Mouse (Mus musculus) thymus, adult 18-20 months (tissue): ENCODE results near the gene Hesx1.

Experiments used
- DNase-seq, 2 experiments: peaks; one replicate each; pipeline ENCODE4 v3.0.0; 2022; ENCODE audit warnings: mixed read lengths in 2 of 2

Hesx1 gene

DNA sequence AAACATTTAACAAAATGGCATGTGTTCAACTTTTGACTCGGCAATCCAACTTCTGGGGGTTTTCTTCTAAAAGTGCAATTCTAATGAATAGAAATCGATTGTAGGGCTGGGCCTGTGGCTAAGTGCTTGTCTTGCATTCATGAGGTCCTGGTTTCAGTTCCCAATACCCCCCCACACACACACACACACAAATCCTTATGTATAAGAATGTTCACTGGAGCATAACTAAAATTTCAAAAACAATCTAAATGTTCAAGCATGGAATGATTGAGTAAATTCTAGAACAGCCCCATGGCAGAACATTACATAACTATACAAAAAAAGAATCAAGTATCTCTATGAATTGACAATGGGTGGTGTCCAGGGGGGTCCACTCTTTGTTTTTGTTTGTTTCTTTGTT is 23.7 kb downstream of the Hesx1 start:
- no peak for DNase-seq

DNA sequence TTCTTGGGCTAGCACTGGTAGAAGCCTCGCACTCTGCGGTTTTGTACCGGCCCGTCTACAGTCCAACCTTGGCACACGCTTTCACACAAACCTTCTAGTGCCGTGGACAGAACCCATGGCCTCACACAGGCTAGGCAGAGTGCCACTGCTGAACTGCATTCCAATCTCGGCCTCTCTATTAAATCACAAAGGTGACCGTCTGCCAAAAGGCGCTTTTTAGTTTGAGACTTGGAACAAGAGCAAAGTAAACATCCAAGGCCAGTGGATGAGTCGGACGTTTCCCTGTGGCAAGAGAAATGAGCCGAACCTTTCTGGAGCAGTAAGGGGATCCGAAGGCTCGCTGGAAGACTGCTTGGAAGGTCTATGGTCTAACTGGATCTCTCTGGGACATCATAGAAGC is 25.6 kb downstream of the Hesx1 start:
- DNase-seq: no peak

- DNase-seq: peak; percentile 16 to 25
Measured at GRCm38 (mm10) chr14:27022876-27023275, 28.7 kb downstream of the Hesx1 start.

DNA sequence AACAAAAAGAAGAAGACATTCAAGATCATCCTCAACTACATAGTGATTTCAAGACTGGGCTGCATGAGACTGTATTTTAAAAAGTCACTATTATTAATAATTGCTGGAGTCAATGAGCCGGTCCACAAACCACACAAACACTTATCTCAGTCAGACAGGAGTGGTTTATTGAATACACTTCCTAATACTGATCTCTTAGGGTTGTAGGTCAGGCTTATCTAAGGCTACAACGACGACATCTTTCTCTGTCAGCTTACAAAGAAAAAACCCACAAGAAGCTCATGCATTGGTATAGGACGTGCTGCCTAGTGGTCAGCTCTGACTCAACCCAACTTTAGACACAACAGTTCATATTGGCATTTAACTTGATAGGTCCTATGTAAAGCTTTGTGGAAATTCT is 30.4 kb downstream of the Hesx1 start:
- DNase-seq: no peak

DNA sequence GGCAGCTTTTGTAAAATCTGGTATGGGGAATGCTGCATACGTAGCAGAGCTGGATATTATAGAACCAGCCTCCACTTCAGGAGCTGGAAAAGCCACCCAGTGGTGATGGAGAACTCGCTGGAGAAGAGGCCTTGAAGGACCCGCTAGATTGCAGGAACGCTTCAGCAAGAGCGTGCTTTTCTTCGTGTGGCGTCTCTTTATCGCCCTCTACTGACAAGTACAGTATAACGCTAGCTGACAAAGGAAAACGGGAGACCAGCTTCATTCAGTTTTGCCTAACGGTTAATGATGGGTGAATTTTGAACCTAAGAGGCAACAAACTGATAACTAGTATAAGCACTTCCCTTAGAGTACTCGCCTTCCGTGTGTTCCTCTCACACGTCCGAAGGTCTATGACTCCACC is 35.6 kb downstream of the Hesx1 start:
- DNase-seq: no peak

GRCm38 (mm10) chr14:27031142-27031541 is 36.9 kb downstream of the Hesx1 start:
- peak; percentile 13 to 30 for DNase-seq

GRCm38 (mm10) chr14:27037513-27037912 is 43.3 kb downstream of the Hesx1 start:
- no peak for DNase-seq

DNA sequence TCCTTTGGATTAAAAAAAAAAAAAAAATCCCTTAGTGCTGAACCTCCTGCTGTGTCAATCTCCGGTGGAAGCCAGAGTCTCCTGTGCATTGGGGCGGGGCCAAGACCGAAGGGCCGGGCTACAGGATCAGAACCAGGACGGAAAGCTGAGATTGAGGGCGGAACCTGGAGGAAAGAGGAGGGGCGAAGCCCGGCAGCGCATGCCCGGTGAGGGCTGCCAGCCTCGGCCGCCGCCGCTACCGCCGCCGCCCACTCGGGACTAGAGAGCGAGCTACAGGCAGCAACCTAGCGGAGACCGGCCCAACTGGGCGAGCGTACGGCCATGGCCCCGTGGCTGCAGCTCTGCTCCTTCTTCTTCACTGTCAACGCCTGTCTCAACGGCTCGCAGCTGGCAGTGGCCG is 44.6 kb downstream of the Hesx1 start, which contains the start of gene Il17rd:
TSS of gene Il17rd (plus strand) at position 159 of the 400 bp plus-strand sequence.
- peak; percentile 64 for DNase-seq

DNA sequence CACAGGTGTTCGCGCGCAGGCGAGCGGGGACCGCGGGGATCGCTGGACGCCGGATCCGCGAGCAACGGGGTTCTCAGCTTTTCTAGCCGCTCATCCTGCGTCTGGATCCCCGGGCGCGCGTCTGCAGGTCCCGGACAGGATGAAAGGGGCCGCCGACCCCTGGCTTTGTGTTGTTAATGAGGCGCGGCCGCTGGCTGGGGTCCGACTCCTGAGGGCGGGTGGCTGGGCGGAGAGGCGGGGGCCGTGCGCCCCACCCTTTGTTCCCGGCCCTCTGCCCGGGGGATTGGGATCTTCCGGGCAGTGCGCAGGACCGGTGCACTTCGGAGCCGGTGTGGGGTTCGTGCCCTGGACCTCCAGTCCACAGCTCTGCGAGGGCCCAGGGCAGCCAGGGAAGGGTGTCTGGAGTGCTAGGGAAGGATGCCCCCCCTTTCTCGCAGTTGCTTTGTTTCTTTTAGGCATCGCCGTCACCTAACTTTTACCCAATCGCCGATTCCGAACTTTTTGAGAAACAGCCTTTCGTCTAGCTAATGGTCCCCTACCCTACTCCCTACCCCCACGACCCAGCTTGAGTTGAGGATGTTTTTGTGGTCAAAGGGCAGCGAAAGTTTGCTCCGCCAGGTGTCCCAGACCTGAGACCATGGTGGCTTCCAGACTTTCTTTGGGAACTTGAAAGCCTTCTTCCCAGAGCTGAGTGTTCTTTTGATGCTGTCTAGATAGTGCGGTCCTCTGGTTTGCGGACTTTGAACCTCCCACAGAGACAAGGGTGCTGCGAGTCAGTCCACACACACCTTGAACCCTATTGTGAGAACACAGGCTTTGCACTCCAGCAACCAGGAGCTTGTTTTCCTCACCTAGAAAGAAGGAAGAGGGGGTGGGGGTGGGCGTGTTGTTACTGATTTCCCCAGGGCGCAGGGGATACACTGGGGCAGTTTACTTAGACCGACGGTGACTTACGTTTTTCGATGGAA is 45.3 kb downstream of the Hesx1 start:
- DNase-seq: no peak

- no peak for DNase-seq
Measured at GRCm38 (mm10) chr14:27040451-27040850, 46.2 kb downstream of the Hesx1 start.

GRCm38 (mm10) chr14:27042280-27042983 is 48.2 kb downstream of the Hesx1 start:
- DNase-seq: no peak

- no peak for DNase-seq
Measured at GRCm38 (mm10) chr14:27043416-27043815, 49.2 kb downstream of the Hesx1 start.

- DNase-seq: no peak
Measured at GRCm38 (mm10) chr14:27044221-27044966, 50.2 kb downstream of the Hesx1 start.

- DNase-seq: peak in 1 of 2 experiments; percentile 9
Measured at GRCm38 (mm10) chr14:27044967-27045361, 50.7 kb downstream of the Hesx1 start.

DNA sequence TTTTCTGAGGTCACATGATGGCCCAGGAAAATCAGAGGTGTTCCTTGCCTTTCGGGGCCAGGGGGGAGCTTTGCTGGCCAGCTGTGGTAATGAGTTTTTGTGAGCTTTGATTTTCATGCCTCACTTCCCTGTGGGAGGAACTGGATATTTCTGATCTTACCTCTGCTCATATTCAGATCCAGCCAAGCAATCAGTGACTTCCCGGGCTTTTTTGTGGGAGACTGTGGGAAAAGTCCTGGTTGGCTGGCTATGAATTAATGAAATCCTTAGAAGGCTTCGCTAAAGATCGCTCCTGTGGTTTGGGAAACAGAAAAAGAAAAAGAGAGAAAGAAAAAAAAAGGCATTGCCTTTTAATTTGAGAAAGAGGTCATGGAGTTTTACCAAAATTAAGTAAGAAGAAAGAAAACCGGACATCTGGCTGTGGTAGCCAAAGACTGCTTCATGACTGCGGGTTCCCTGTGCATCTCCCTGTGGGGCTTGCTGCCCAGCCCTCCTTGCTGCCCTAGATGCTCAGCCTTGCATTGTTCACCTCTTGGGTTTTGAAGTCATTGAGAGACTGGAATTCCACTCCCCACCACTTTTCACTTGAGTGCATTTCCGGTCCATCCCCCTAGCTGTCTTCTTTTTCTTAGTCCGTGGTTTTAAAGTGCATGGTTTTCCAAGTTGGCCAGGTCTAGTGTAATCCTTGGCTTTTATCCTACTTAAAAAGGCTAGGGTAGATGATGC is 54.2 kb downstream of the Hesx1 start:
- no peak for DNase-seq

DNA sequence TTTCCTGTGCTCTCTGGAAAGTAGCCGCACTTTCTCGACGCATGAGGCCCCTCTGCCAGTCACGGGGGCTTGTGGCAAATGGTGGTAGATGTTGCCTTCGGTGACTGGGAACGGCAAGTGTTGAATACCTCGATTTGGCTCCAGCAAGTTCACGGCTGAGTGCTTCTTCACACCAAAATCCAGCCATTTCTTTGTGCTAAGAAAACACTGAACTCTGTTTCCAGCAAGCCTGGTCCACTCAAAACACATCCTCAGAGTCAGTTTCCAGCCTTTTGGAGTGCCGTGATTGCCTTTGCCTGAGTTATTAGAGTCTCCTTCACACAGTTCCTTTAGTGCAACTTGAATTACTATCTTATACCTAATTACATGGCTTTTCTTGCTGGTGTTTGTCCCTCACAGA is 55.8 kb downstream of the Hesx1 start:
- no peak for DNase-seq

DNA sequence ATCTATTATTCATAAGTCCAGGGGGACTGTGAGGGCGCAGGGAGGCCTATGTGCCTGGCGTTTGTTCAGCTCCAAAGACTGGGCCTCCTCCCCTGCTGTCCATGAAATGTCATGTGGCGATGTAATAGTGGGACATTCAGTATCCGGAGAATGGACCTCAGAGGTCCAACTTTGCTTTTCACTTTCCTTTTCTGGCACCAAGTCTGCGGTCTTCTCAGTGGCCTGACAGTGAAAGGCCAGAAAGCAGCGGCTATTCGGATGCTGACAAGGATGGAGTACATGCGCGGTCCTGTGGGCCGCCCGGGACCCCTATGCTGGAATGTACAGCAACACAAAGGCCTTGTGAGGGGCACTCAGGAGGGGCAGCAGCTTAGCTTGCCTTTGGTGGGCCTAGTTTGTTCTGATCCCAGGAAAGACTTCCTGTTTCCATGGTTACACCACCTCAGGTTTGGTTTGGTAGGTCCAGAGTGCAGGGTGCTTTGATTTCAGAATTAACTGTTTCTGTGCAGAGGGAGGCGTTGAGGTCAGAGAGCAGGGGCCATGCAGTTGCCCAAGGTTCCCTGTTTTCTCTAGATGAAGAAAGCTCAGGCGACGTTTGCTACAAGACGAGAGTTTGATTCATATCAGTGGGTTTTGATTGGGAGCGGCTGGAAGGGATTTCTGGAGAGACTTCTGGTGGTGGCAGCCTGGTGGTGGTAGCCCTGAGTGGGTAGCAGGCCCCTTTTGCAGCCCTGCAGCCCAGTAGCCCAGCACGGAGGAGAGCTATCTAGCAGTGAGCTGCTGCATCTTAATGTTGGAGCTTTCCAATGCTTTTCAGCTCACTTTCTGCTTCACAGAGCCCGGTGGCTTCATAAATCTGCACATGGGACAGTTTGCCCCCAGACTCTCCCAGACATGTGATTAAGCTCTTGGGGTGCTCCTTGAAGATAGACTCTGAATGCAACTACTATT is 56.6 kb downstream of the Hesx1 start:
- no peak for DNase-seq

DNA sequence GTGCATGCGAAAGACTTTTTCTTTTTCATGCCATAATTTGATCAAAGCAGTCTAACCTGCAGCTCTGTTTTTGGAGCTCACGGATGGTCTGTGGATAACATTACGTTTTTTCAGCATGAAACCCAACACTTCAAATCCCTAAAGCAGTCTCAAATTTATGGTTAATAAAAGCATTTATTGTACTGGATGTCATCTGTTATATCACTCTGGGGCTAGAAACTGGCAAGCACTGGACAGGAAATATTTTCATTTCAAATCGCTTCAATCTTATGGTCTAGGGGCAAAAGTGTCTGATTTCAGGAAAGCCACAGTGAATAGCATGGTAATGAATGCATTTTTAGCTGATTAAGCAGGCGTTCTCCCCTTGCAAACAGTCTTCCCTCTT is 57.3 kb downstream of the Hesx1 start:
- no peak for DNase-seq
